ENCODE assay signal across 8 mouse cellular contexts in genomic region chr2:27915726-27916125, GRCm38 (mm10). TPM values are rescaled to one million over a fixed set of nuclear protein-coding genes. Genes with fewer than 3 reads are reported as not detected.
DNase-seq lines count a peak whose midpoint lies in the region; ATAC-seq lines count a peak whose summit lies in the region.

No protein-coding gene starts in this region.

- no peak overlapping the region for H3K4me2 ChIP-seq in forebrain, embryonic 12.5 days

- no peak for ATAC-seq in forebrain, embryonic 12.5 days (ENCODE audit: low FRiP score)

- H3K9ac ChIP-seq in forebrain, embryonic 12.5 days: no peak overlapping the region

- no peaks in the 10 kb centered on the region for H3K27me3 ChIP-seq in heart, embryonic 10.5 days (ENCODE audit: insufficient read depth, poor library complexity, severe bottlenecking)
- H3K27me3 ChIP-seq in forebrain, embryonic 12.5 days: no peaks in the 10 kb centered on the region

- DNase-seq in heart, embryonic 10.5 days (ENCODE audit: low spot score): no peak
- no peak for DNase-seq in heart, adult 8-10 months (ENCODE audit: low spot score)
- peak; percentile 62 for DNase-seq in urinary bladder, postnatal 14 days (ENCODE audit: low spot score)
- DNase-seq in urinary bladder, adult 18-20 months (ENCODE audit: low spot score in 2 of 2): no peak
- peak; percentile 61 for DNase-seq in kidney, postnatal 10 days
- no peak for DNase-seq in T-cell, adult 2 months (ENCODE audit: low spot score)
- DNase-seq in adipocyte (ENCODE audit: low spot score): no peak

- no peaks in the 10 kb centered on the region for H3K36me3 ChIP-seq in heart, embryonic 10.5 days
- no peaks in the 10 kb centered on the region for H3K36me3 ChIP-seq in forebrain, embryonic 12.5 days (replicated peaks)

- peak overlapping the region; percentile 83 for H3K27ac ChIP-seq in heart, embryonic 10.5 days
- no peak overlapping the region for H3K27ac ChIP-seq in forebrain, embryonic 12.5 days

- H3K4me1 ChIP-seq in heart, embryonic 10.5 days: peaks cover 55% of the 10 kb centered on the region
- H3K4me1 ChIP-seq in forebrain, embryonic 12.5 days: 0 out of 2 replicates have a peak, but pooled peaks cover 2% of the 10 kb centered on the region

- 59% methylated on average over 4 of the region's 4 CpGs for WGBS in heart, embryonic 10.5 days
- WGBS in forebrain, embryonic 12.5 days: 74% methylated on average over 4 of the region's 4 CpGs

- H3K9me3 ChIP-seq in heart, embryonic 10.5 days: no peaks in the 10 kb centered on the region
- no peaks in the 10 kb centered on the region for H3K9me3 ChIP-seq in forebrain, embryonic 12.5 days

- no peak overlapping the region for H3K4me3 ChIP-seq in heart, embryonic 10.5 days
- H3K4me3 ChIP-seq in forebrain, embryonic 12.5 days (replicated peaks): no peak overlapping the region

RNA-seq across cellular contexts. Expression of gene Col5a1, which starts 29.5 kb away (rescaled TPM):
- 31.3 and 37.4 TPM in 2 replicates for polyA plus RNA-seq in heart, embryonic 10.5 days (2016; fragmentation: Nextera tagmentation; extraction: Ambion mirVana)
- total RNA-seq in heart, adult 8-10 months (2022): 10 to 100 TPM; 10.8 to 17.6 (median 15.1) TPM
- polyA plus RNA-seq in forebrain, embryonic 12.5 days (2016; fragmentation: Nextera tagmentation; extraction: Ambion mirVana): 17.1 and 21.7 TPM in 2 replicates

Comparison
In these comparisons a context has a peak if more than half of its experiments do, and no peak if none do; other contexts are left out.
1. DNase-seq: peak in urinary bladder, postnatal 14 days (single experiment) and kidney, postnatal 10 days (single experiment); none in heart, embryonic 10.5 days (single experiment), heart, adult 8-10 months (single experiment), urinary bladder, adult 18-20 months (0 of 2), T-cell, adult 2 months (single experiment) and adipocyte (single experiment).